8 mouse cellular contexts compared by ENCODE assay signal in the genomic region with DNA sequence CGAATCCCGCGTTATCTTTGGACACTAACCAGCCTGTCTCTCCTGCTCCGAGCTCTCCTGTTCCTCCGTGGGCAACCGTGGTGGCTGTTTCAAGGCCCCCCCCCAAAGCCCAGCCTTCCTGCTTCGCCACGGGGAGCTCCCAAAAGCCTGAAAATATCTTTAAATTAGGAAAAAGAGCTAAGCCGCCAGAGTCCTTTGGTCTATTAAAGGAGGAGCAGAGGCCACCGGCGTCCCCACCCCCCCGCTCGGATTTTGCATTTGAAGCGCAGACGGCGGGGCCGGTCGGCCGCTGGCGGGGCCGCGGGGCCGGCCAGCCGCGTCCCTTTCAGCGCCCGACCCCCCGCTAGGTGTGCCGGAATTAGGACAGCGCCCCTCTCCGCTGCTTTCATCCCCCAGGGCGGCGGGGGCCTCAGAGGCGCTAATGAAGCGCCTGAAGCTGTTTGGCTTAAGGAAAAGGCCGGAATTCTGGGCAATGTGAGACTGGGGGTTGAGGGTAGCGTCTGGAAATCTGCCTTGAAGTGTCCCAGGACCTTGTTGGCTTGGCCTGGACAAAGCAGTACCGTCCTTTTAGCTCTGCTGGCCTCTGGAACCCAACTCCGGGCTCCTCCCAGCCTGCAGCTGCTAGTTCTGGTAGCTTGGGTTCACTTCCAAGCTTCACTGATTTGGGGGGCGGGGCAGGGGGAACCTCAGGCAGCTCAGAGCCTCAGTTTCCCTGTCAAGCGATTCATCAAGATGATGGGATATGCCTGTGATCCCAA. TPM values are rescaled to one million over a fixed set of nuclear protein-coding genes. Genes with fewer than 3 reads are reported as not detected.
A peak's percentile ranks its signal among the peaks of the same experiment; 100 is the strongest.
DNase-seq lines count a peak whose midpoint lies in the region; ATAC-seq lines count a peak whose summit lies in the region.

No protein-coding gene starts in this region.

- peak overlapping the region; percentile 75; the same call in 1 of the 2 replicates for H3K27ac ChIP-seq in hindbrain, embryonic 12.5 days
- peak overlapping the region; percentile 84 for H3K27ac ChIP-seq in midbrain, embryonic 12.5 days (replicated peaks)

- WGBS in hindbrain, embryonic 12.5 days = 1% methylated on average over 41 of the region's 41 CpGs
- under 1% methylated on average over 41 of the region's 41 CpGs for WGBS in midbrain, embryonic 12.5 days

- H3K9ac ChIP-seq in hindbrain, embryonic 12.5 days = peak overlapping the region; percentile 65
- peak overlapping the region; percentile 70 for H3K9ac ChIP-seq in midbrain, embryonic 12.5 days (replicated peaks)

- peak overlapping the region; percentile 90 for H3K4me3 ChIP-seq in megakaryocyte, embryonic 14.5 days (replicated peaks)
- H3K4me3 ChIP-seq in hindbrain, embryonic 12.5 days = peak overlapping the region; percentile 52
- H3K4me3 ChIP-seq in midbrain, embryonic 12.5 days = peak overlapping the region; percentile 68

- H3K4me2 ChIP-seq in hindbrain, embryonic 12.5 days (replicated peaks) = peak overlapping the region; percentile 75
- peak overlapping the region; percentile 86 for H3K4me2 ChIP-seq in midbrain, embryonic 12.5 days (replicated peaks)

- no peaks in the 10 kb centered on the region for H3K36me3 ChIP-seq in megakaryocyte, embryonic 14.5 days (replicated peaks; ENCODE audit: low read length)
- H3K36me3 ChIP-seq in hindbrain, embryonic 12.5 days = no peaks in the 10 kb centered on the region
- no peaks in the 10 kb centered on the region for H3K36me3 ChIP-seq in midbrain, embryonic 12.5 days

- peaks cover 64% of the 10 kb centered on the region for H3K27me3 ChIP-seq in megakaryocyte, embryonic 14.5 days (replicated peaks)
- H3K27me3 ChIP-seq in hindbrain, embryonic 12.5 days = peaks cover 17% of the 10 kb centered on the region
- peaks cover 31% of the 10 kb centered on the region for H3K27me3 ChIP-seq in midbrain, embryonic 12.5 days

- peak; percentile 62 for DNase-seq in embryo, embryonic 10.5 days (ENCODE audit: low spot score)
- DNase-seq in ovary, postnatal 36 days (ENCODE audit: low spot score) = no peak
- no peak for DNase-seq in adipocyte (ENCODE audit: low spot score)

- peaks cover 23% of the 10 kb centered on the region for H3K9me3 ChIP-seq in megakaryocyte, embryonic 14.5 days
- H3K9me3 ChIP-seq in hindbrain, embryonic 12.5 days (replicated peaks) = no peaks in the 10 kb centered on the region
- no peaks in the 10 kb centered on the region for H3K9me3 ChIP-seq in midbrain, embryonic 12.5 days

- no peak for ATAC-seq in megakaryocyte, adult 5-6 weeks (ENCODE audit: poor library complexity, severe bottlenecking)
- peak; percentile 13; the same call in 1 of the 2 replicates for ATAC-seq in hindbrain, embryonic 12.5 days (ENCODE audit: low FRiP score)
- peak; percentile 44 for ATAC-seq in midbrain, embryonic 12.5 days (ENCODE audit: low FRiP score, low read depth)
- no peak for ATAC-seq in granulocyte monocyte progenitor cell, adult 5-6 weeks (replicated peaks; ENCODE audit: poor library complexity, severe bottlenecking)

- H3K4me1 ChIP-seq in megakaryocyte, embryonic 14.5 days = peaks cover 41% of the 10 kb centered on the region
- peaks cover 21% of the 10 kb centered on the region for H3K4me1 ChIP-seq in hindbrain, embryonic 12.5 days
- peaks cover 22% of the 10 kb centered on the region for H3K4me1 ChIP-seq in midbrain, embryonic 12.5 days

RNA-seq across cellular contexts. Expression of a gene that starts 23.6 kb away (rescaled TPM):
- polyA plus RNA-seq in megakaryocyte, embryonic 14.5 days (2012; ENCODE audit: insufficient read depth, low replicate concordance) = 6.8 and 10.5 TPM in 2 replicates
- total RNA-seq in megakaryocyte, adult 5-6 weeks (2015) = 2.4 and 3.6 TPM in 2 replicates
- total RNA-seq in megakaryocyte, adult 5-6 weeks (2017) = 1.7 TPM in 2 replicates
- polyA plus RNA-seq in hindbrain, embryonic 12.5 days (2016; fragmentation: Nextera tagmentation; extraction: Ambion mirVana) = 38.7 and 41.5 TPM in 2 replicates
- polyA plus RNA-seq in midbrain, embryonic 12.5 days (2016; fragmentation: Nextera tagmentation; extraction: Ambion mirVana) = 30.2 and 30.4 TPM in 2 replicates
- 1.4 and 2.4 TPM in 2 replicates for total RNA-seq in granulocyte monocyte progenitor cell, adult 5-6 weeks (2014; fragmentation: Nextera tagmentation)
- 2.4 and 3.6 TPM in 2 replicates for total RNA-seq in granulocyte monocyte progenitor cell, adult 5-6 weeks (2017)

Comparison
In these comparisons a context has a peak if more than half of its experiments do, and no peak if none do; other contexts are left out.
1. ATAC-seq: peak in hindbrain, embryonic 12.5 days (single experiment) and midbrain, embryonic 12.5 days (single experiment); none in megakaryocyte, adult 5-6 weeks (single experiment) and granulocyte monocyte progenitor cell, adult 5-6 weeks (single experiment).
2. Peak in every context shown above with its lines, with median percentiles within 50 percentile points of each other: H3K4me3 ChIP-seq.